Mouse (Mus musculus): ENCODE data around the gene Lzic. TPM values are rescaled to one million over a fixed set of nuclear protein-coding genes. Genes with fewer than 3 reads are reported as not detected.

The Lzic gene
- 45.9 and 47.6 TPM in 2 replicates for polyA plus RNA-seq (2015; fragmentation: Nextera tagmentation; extraction: Ambion mirVana)

DNA sequence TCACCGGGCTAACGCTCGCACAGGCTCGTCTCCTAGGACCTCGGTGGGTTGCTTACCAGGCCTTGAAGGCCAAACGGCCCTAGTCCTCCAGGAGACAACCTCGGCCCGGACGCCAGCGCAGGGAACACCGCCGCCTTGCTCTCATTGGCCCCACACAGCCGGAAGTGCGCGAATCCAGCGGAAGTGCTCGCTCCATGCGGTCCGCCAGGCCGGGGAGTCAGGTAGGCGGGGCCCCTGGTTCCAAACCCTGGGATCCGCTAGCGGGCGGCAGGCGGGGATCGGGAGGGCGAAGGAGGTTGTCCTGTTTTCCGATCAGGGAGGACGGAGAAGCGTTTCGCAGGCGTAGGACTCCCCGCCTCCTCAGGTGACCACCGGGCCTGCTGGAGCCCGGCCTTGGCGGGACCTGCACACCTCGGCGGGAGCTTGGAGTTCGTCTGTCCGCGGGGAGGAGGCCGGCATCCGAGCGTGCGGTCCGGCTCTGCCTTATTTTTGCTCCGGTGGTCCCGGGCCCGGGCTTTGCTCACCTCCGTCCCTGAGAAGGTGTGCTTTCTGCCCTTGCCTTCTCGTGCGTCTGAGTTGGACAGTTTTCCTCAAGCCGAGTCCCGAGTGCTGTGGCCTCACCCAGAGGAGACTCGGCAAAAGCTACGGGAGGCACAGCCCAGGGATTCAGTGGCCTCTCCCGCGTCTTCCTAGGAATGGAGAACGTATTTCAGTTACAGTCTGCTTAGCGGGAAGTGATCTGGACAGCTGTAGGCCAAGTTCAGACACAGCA is at the start of gene Lzic, which contains the start of gene Nmnat1:
Gene Lzic (plus strand): TSS at position 177 of the 772 bp plus-strand sequence.
Gene Nmnat1 (minus strand): TSS at position 150 of the 772 bp plus-strand sequence.
- no peaks in the 10 kb centered on the region for H3K27me3 ChIP-seq (ENCODE audit: insufficient read depth, low read length)
- peak within 1 kb of the TSS; percentile 82 for H3K27ac ChIP-seq (ENCODE audit: low read length)
- H3K36me3 ChIP-seq (ENCODE audit: insufficient read depth, low read length) = peaks cover 25% of the 10 kb centered on the region
- peak within 1 kb of the TSS; percentile 81 for H3K9ac ChIP-seq (replicated peaks; ENCODE audit: low read length)
- H3K4me3 ChIP-seq (ENCODE audit: low read length) = peak within 1 kb of the TSS; percentile 74
- H3K4me1 ChIP-seq (ENCODE audit: insufficient read depth, low read length) = peaks cover 12% of the 10 kb centered on the region
- under 1% methylated on average over 60 of the region's 60 CpGs for WGBS
- no peaks in the 10 kb centered on the region for H3K9me3 ChIP-seq (ENCODE audit: low read length)
- peak within 1 kb of the TSS; percentile 81 for H3K4me2 ChIP-seq (replicated peaks; ENCODE audit: low read depth, low read length)
- peak; percentile 98 for ATAC-seq (ENCODE audit: low FRiP score, low TSS enrichment)

DNA sequence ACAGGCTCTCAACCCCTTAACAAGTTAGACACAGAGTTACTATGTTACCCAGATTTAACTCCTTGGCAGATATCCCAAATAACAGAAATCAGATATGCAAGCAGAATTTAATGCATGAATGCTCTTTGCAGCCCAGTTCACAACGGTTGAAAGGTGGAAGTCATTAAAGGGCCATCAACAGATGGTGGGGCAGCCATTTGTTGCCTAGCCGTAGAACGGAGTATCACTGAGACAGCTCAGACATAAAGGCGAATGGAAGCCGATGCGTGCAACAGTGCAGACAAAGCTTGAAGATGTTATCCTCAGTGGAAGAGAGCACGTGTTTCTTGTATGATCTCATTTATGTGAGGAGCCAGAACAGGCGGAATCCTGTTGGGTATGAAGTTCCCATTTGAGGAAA is 44.5 kb upstream of the Lzic start:
- Histone ChIP-seq H3K9me3 (ENCODE audit: low read length) (no peaks in the 10 kb centered on the region), H3K27ac (ENCODE audit: low read length) (no peak overlapping the region), H3K4me2 (replicated peaks; ENCODE audit: low read depth, low read length) (no peak overlapping the region), H3K36me3 (ENCODE audit: insufficient read depth, low read length) (no peaks in the 10 kb centered on the region), H3K9ac (replicated peaks; ENCODE audit: low read length) (no peak overlapping the region), H3K4me1 (ENCODE audit: insufficient read depth, low read length) (peaks cover 12% of the 10 kb centered on the region), H3K27me3 (ENCODE audit: insufficient read depth, low read length) (no peaks in the 10 kb centered on the region), H3K4me3 (ENCODE audit: low read length) (no peak overlapping the region)
- ATAC-seq (ENCODE audit: low FRiP score, low TSS enrichment) = 0 out of 2 replicates have a peak, but pooled peaks have one; percentile 29
- WGBS = 23% methylated on average over 8 of the region's 8 CpGs

DNA sequence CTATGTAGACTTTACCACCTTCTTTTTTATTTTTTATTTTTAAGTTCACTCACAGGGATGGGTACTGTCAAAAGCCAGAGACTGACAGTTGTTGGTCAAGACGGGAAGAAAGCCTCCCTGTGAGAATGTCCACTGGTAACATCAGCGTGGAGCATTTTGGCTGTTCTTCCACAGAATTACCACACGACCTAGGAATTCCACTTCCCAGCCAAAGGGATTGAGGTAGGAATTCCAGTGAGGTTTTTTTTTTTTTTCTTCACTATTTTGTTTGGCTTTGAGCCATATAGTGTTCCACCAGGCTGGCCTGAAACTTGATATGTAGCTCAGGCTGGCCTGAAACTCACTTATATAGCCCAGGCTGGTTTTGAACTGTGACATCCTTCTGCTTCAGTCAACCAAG is 42.6 kb upstream of the Lzic start:
- no peak for ATAC-seq (ENCODE audit: low FRiP score, low TSS enrichment)
- WGBS = 33% methylated on average over 3 of the region's 3 CpGs
- Histone ChIP-seq H3K27me3 (ENCODE audit: insufficient read depth, low read length) (no peaks in the 10 kb centered on the region), H3K4me3 (ENCODE audit: low read length) (no peak overlapping the region), H3K9ac (replicated peaks; ENCODE audit: low read length) (no peak overlapping the region), H3K4me2 (replicated peaks; ENCODE audit: low read depth, low read length) (no peak overlapping the region), H3K9me3 (ENCODE audit: low read length) (no peaks in the 10 kb centered on the region), H3K27ac (ENCODE audit: low read length) (no peak overlapping the region), H3K4me1 (ENCODE audit: insufficient read depth, low read length) (peaks cover 19% of the 10 kb centered on the region), H3K36me3 (ENCODE audit: insufficient read depth, low read length) (no peaks in the 10 kb centered on the region)

DNA sequence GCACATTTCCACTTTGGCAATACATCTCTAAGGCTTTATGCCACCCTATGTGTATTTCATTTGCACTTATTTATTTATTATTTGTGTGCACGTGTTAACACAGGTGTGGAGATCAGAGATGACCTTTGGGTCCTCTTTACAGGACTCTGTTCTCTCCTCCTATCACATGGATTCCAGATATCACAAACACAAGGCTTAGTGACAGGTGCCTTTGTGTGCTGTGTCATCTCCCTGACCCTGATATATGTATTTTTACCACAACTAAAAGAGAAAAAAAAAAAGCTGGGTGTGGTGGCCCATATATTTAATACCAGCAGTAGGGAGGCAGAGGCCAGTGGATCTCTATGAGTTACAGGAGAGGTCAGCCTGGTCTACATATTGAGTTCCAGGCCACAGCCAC is 40.6 kb upstream of the Lzic start:
- Histone ChIP-seq H3K4me3 (ENCODE audit: low read length) (no peak overlapping the region), H3K27ac (ENCODE audit: low read length) (peak overlapping the region; percentile 94)

DNA sequence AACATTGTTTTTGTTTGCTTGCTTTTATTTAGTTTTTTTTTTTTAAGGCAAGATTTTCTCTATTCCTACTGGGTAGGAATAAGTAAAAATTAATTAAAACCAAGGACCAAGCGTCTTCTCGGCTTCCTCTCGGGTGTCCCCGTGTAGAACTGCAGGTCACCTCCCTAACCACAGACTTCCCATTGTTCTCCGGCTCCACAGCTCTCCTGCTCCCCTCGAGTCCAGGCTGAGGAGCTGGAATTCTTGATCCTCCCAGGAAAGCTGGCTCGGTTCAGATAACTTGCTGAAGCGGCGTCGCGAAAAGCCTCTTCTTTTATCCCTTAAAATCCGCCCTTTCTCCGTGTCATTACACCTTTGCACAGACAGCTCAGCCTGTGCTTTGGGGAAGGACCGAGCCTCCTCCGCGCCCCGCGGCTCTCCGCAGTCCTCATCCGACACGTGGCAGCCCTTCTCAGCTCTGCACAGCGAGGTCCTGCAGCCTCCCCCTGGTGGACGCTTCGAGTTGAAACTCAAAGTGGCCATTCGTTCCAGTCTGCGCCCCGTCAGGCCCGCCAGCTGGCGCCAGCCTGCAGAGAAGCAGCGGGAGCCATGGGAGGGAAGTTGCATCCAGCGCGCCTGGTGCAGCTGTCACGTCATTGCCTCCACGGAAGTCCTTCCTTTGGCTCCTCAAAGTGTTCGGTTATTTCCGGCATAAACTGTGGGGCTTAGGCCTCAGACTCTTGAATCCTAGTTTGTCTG is 39.9 kb upstream of the Lzic start:
- ATAC-seq (ENCODE audit: low FRiP score, low TSS enrichment) = peak; percentile 98
- Histone ChIP-seq H3K9me3 (ENCODE audit: low read length) (no peaks in the 10 kb centered on the region), H3K4me1 (ENCODE audit: insufficient read depth, low read length) (peaks cover 17% of the 10 kb centered on the region), H3K27ac (ENCODE audit: low read length) (peak overlapping the region; percentile 94), H3K27me3 (ENCODE audit: insufficient read depth, low read length) (no peaks in the 10 kb centered on the region), H3K36me3 (ENCODE audit: insufficient read depth, low read length) (no peaks in the 10 kb centered on the region), H3K4me2 (replicated peaks; ENCODE audit: low read depth, low read length) (peak overlapping the region; percentile 64), H3K9ac (replicated peaks; ENCODE audit: low read length) (peak overlapping the region; percentile 70), H3K4me3 (ENCODE audit: low read length) (peak overlapping the region; percentile 45)
- under 1% methylated on average over 36 of the region's 36 CpGs for WGBS

More for the DNA sequence above, 40.6 kb upstream of the Lzic start:
- 53% methylated on average over 1 of the region's 1 CpGs for WGBS
- H3K9ac ChIP-seq (replicated peaks; ENCODE audit: low read length) = peak overlapping the region; percentile 70
- no peak for ATAC-seq (ENCODE audit: low FRiP score, low TSS enrichment)
- H3K36me3 ChIP-seq (ENCODE audit: insufficient read depth, low read length) = no peaks in the 10 kb centered on the region
- peaks cover 19% of the 10 kb centered on the region for H3K4me1 ChIP-seq (ENCODE audit: insufficient read depth, low read length)
- no peaks in the 10 kb centered on the region for H3K9me3 ChIP-seq (ENCODE audit: low read length)
- peak overlapping the region; percentile 64 for H3K4me2 ChIP-seq (replicated peaks; ENCODE audit: low read depth, low read length)
- H3K27me3 ChIP-seq (ENCODE audit: insufficient read depth, low read length) = no peaks in the 10 kb centered on the region

DNA sequence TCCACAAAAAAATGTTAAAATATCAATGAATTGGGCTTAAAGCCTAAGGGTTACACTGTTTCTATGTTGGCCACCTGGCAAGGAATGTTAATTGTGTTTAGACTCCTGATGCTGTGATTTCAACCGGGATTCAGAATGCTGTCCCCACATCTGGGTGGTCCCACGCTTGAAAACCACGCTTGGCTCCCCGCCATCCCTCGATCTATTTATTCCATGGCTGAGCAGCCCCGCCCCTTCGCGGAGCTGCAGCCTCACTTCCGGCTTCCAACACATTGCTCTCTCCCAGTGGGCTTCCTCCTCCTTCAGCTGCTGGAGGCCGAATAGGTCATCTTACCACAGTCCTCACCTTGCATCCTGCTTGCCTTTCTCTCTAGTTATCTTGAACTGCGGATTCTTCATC is 39.2 kb upstream of the Lzic start:
- Histone ChIP-seq H3K27me3 (ENCODE audit: insufficient read depth, low read length) (no peaks in the 10 kb centered on the region), H3K9ac (replicated peaks; ENCODE audit: low read length) (peak overlapping the region; percentile 70), H3K4me2 (replicated peaks; ENCODE audit: low read depth, low read length) (peak overlapping the region; percentile 64), H3K36me3 (ENCODE audit: insufficient read depth, low read length) (no peaks in the 10 kb centered on the region), H3K4me1 (ENCODE audit: insufficient read depth, low read length) (peaks cover 15% of the 10 kb centered on the region), H3K27ac (ENCODE audit: low read length) (peak overlapping the region; percentile 94), H3K4me3 (ENCODE audit: low read length) (peak overlapping the region; percentile 45), H3K9me3 (ENCODE audit: low read length) (no peaks in the 10 kb centered on the region)
- peak; percentile 54 for ATAC-seq (ENCODE audit: low FRiP score, low TSS enrichment)
- WGBS = 3% methylated on average over 11 of the region's 11 CpGs

DNA sequence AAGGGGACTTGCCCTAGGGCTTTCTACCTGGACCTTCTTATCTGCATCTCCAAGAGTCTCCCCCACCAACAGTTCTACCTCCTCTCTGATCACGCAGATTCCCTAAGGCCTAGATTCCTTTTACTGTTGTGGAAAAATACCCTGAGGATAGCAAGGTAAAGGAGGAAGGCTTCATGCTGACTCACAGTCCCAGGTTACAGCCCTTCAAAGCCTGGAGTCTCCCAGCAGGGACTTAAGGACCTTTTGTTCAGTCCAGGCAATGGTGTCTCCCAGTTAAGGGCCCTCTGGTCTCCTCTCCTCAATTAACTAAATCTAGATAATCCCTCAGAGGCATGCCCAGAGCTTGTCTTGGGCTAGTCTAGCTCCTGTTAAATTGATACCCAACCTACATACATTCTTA is 38.7 kb upstream of the Lzic start:
- Histone ChIP-seq H3K4me3 (ENCODE audit: low read length) (no peak overlapping the region), H3K4me1 (ENCODE audit: insufficient read depth, low read length) (peaks cover 15% of the 10 kb centered on the region), H3K9ac (replicated peaks; ENCODE audit: low read length) (peak overlapping the region; percentile 70), H3K27ac (ENCODE audit: low read length) (peak overlapping the region; percentile 94), H3K9me3 (ENCODE audit: low read length) (no peaks in the 10 kb centered on the region), H3K36me3 (ENCODE audit: insufficient read depth, low read length) (no peaks in the 10 kb centered on the region), H3K4me2 (replicated peaks; ENCODE audit: low read depth, low read length) (peak overlapping the region; percentile 64), H3K27me3 (ENCODE audit: insufficient read depth, low read length) (no peaks in the 10 kb centered on the region)
- no peak for ATAC-seq (ENCODE audit: low FRiP score, low TSS enrichment)
- WGBS = 56% methylated on average over 1 of the region's 1 CpGs

DNA sequence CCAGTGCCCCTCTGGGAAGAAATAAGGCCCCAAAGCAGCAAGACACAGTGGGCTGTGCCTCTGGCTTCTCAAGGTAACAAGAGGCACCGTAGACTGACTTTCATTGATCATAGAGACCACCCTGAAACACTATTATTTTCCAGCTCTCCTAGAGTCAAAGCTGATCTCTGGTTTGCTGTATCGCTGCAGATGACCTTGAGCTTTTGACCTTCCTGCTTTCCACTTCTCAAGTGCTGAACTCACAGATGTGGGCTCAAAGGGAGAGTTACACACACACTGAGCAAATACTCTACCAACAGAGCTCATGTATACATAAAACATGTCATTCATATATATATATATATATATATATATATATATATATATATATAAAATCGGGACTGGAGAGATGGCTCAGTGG is 34.4 kb upstream of the Lzic start:
- Histone ChIP-seq H3K27me3 (ENCODE audit: insufficient read depth, low read length) (no peaks in the 10 kb centered on the region), H3K4me1 (ENCODE audit: insufficient read depth, low read length) (peaks cover 6% of the 10 kb centered on the region), H3K4me2 (replicated peaks; ENCODE audit: low read depth, low read length) (no peak overlapping the region), H3K27ac (ENCODE audit: low read length) (no peak overlapping the region), H3K36me3 (ENCODE audit: insufficient read depth, low read length) (no peaks in the 10 kb centered on the region), H3K9me3 (ENCODE audit: low read length) (no peaks in the 10 kb centered on the region), H3K4me3 (ENCODE audit: low read length) (no peak overlapping the region), H3K9ac (replicated peaks; ENCODE audit: low read length) (no peak overlapping the region)
- no peak for ATAC-seq (ENCODE audit: low FRiP score, low TSS enrichment)
- 78% methylated on average over 3 of the region's 3 CpGs for WGBS

DNA sequence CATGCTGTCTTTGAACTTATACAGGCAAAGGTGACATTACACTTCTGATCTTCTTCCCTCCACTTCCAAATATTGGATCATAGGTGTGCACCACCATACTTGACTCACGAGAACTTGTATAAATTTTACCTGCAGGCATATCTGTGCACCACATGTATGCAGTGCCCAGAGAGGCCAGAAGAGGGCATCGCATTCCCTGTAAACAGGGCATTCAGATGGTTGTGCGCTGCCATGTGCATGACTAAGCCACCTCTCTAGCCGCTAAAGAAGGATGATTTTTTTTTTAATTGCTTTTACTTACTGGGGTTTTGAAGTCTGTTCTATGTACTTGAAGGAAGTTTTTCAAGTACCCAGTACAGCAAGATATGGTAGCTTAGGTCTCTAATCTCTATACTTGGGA is 31.4 kb upstream of the Lzic start:
- no peak for ATAC-seq (ENCODE audit: low FRiP score, low TSS enrichment)
- 87% methylated on average over 4 of the region's 4 CpGs for WGBS
- no peaks in the 10 kb centered on the region for H3K36me3 ChIP-seq (ENCODE audit: insufficient read depth, low read length)

DNA sequence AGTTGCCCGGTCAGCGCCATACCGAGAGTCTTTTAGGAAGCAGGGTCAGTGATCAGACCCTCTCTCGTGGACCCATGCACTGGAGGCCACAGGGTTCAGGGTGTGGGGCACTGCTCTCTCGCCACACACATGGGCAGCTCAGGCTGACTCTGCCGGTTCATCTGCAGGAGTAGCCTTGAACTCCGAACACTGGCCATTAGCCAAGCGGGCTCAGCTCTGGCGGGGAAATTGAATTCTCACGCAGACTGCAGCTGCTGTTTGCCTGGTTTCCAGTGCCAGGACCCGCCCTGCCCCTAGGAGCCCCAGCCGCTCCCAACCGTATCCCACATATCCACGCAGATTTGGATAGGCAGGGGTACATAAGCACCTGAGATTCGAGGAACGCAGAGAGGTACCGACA is 30.8 kb upstream of the Lzic start:
- Histone ChIP-seq H3K4me1 (ENCODE audit: insufficient read depth, low read length) (no peaks in the 10 kb centered on the region), H3K4me2 (replicated peaks; ENCODE audit: low read depth, low read length) (no peak overlapping the region), H3K4me3 (ENCODE audit: low read length) (no peak overlapping the region), H3K27ac (ENCODE audit: low read length) (no peak overlapping the region), H3K27me3 (ENCODE audit: insufficient read depth, low read length) (no peaks in the 10 kb centered on the region), H3K36me3 (ENCODE audit: insufficient read depth, low read length) (no peaks in the 10 kb centered on the region), H3K9ac (replicated peaks; ENCODE audit: low read length) (no peak overlapping the region), H3K9me3 (ENCODE audit: low read length) (no peaks in the 10 kb centered on the region)
- 82% methylated on average over 17 of the region's 17 CpGs for WGBS
- ATAC-seq (ENCODE audit: low FRiP score, low TSS enrichment) = no peak

More for the DNA sequence above, 31.4 kb upstream of the Lzic start:
- Histone ChIP-seq H3K27ac (ENCODE audit: low read length) (no peak overlapping the region), H3K4me2 (replicated peaks; ENCODE audit: low read depth, low read length) (no peak overlapping the region), H3K27me3 (ENCODE audit: insufficient read depth, low read length) (no peaks in the 10 kb centered on the region), H3K9ac (replicated peaks; ENCODE audit: low read length) (no peak overlapping the region), H3K4me3 (ENCODE audit: low read length) (no peak overlapping the region), H3K9me3 (ENCODE audit: low read length) (no peaks in the 10 kb centered on the region), H3K4me1 (ENCODE audit: insufficient read depth, low read length) (no peaks in the 10 kb centered on the region)
